Mouse (Mus musculus) embryonic fibroblast, embryonic 13.5 days (primary cell): Measurements from ENCODE around the gene Tagln2.

Experiments
- CTCF ChIP-seq: IDR thresholded peaks from 2 replicates; pipeline ENCODE4 v1.5.1; 2011; ENCODE audit warnings: mild to moderate bottlenecking, control low read depth, low read length, moderate library complexity, borderline replicate concordance; ENCODE audit not compliant: insufficient read depth
- POLR2A ChIP-seq: IDR thresholded peaks from 2 replicates; pipeline ENCODE4 v1.6.1; 2011; ENCODE audit warnings: low read depth, mild to moderate bottlenecking, control low read depth, low read length, moderate library complexity

GRCm38 (mm10) chr1:172514551-172515268 lies 14.9 kb downstream of the Tagln2 start:
- TF ChIP-seq CTCF: no peak
- TF ChIP-seq POLR2A: no peak
